Mouse (Mus musculus) bone marrow, adult 2 months (tissue): ENCODE results near the gene Drg1.

Experiments
- CTCF ChIP-seq: fragments of 200-500 bp; IDR thresholded peaks from 2 replicates; pipeline ENCODE4 v1.5.1; 2011; ENCODE audit warnings: low read length, control low read depth; ENCODE audit not compliant: control insufficient read depth, insufficient read depth
- POLR2A ChIP-seq: fragments of 200-500 bp; IDR thresholded peaks from 2 replicates; pipeline ENCODE4 v1.6.1; 2011; ENCODE audit warnings: low read depth, mild to moderate bottlenecking, control low read depth, low read length, borderline replicate concordance; ENCODE audit not compliant: control insufficient read depth

DNA sequence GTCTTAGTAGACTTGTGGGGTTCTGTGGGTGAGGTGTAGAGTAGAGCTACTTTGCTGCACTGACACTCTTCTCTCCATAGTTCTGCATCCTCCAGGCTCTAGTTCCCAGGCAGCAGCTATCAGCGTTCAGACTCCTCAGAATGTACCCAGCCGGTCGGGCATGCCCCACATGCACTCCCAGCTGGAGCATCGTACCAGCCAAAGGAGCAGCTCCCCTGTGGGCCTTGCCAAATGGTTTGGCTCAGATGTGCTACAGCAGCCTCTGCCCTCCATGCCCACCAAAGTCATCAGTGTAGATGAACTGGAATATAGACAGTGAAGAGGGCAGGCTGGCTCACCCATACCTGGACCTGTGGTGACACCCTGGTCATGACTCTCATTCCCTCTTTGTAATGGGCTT is 22.4 kb downstream of the Drg1 start:
- TF ChIP-seq POLR2A (no peak), CTCF (no peak)
